Mouse (Mus musculus): ENCODE measurements around the gene Dcdc2b. TPM values are rescaled to one million over a fixed set of nuclear protein-coding genes. Genes with fewer than 3 reads are reported as not detected.

Dcdc2b gene
- polyA plus RNA-seq, 2 experiments: 0.19 to 0.47 TPM

GRCm38 (mm10) chr4:129639221-129639620 lies 25.2 kb upstream of the Dcdc2b start:
- TF ChIP-seq EP300 (IDR thresholded peaks at IDR 0.05; ENCODE audit: low read depth) (no peak), CTCF (IDR thresholded peaks at IDR 0.05; ENCODE audit: low read depth) (no peak)
- ATAC-seq (ENCODE audit: insufficient read depth): no peak
- peaks cover 10 to 18% of the 10 kb centered on the region in 2 experiments for H3K4me1 ChIP-seq (replicated peaks; ENCODE audit: control insufficient read depth in 2 of 2, insufficient read depth in 2 of 2, low read length in 1 of 2)
- H3K4me2 ChIP-seq (ENCODE audit: low read depth): peak overlapping the region; percentile 85
- WGBS (ENCODE audit: insufficient replicate concordance): 84% methylated on average over 15 of the region's 15 CpGs
- no peak overlapping the region for H3K27ac ChIP-seq
- H3K4me3 ChIP-seq (ENCODE audit: insufficient read depth in 1 of 2, low read depth in 2 of 2, low read length in 2 of 2): peak overlapping the region in 1 of 2 experiments; percentile 57; a peak in 3 of 4 replicates
- peaks cover 40% of the 10 kb centered on the region for H3K36me3 ChIP-seq (replicated peaks; ENCODE audit: control insufficient read depth, insufficient read depth, low read depth)
- H3K27me3 ChIP-seq (ENCODE audit: control insufficient read depth, insufficient read depth, low read length): no peaks in the 10 kb centered on the region
- no peaks in the 10 kb centered on the region for H3K9me3 ChIP-seq (ENCODE audit: control insufficient read depth, low read length)
- no peak for DNase-seq (ENCODE audit: low read depth in 3 of 3, low spot score in 3 of 3)
- peak overlapping the region; percentile 74 for H3K9ac ChIP-seq (replicated peaks)

GRCm38 (mm10) chr4:129633852-129634251 lies 19.8 kb upstream of the Dcdc2b start:
- Histone ChIP-seq H3K4me2 (ENCODE audit: low read depth) (peak overlapping the region; percentile 40), H3K27me3 (ENCODE audit: control insufficient read depth, insufficient read depth, low read length) (no peaks in the 10 kb centered on the region), H3K4me3 (ENCODE audit: insufficient read depth in 1 of 2, low read depth in 2 of 2, low read length in 2 of 2) (no peak overlapping the region), H3K36me3 (replicated peaks; ENCODE audit: control insufficient read depth, insufficient read depth, low read depth) (peaks cover 88% of the 10 kb centered on the region), H3K4me1 (replicated peaks; ENCODE audit: control insufficient read depth in 2 of 2, insufficient read depth in 2 of 2, low read length in 1 of 2) (peaks cover 7 to 14% of the 10 kb centered on the region in 2 experiments), H3K27ac (no peak overlapping the region), H3K9me3 (ENCODE audit: control insufficient read depth, low read length) (no peaks in the 10 kb centered on the region), H3K9ac (replicated peaks) (peak overlapping the region; percentile 9; the same call in 1 of the 2 replicates)
- TF ChIP-seq EP300 (IDR thresholded peaks at IDR 0.05; ENCODE audit: low read depth) (0 out of 2 replicates have a peak, but pooled peaks have one; percentile 15), CTCF (IDR thresholded peaks at IDR 0.05; ENCODE audit: low read depth) (no peak)
- DNase-seq (ENCODE audit: low read depth in 3 of 3, low spot score in 3 of 3) (no peak), ATAC-seq (ENCODE audit: insufficient read depth) (peak; percentile 79)
- 34% methylated on average over 6 of the region's 6 CpGs for WGBS (ENCODE audit: insufficient replicate concordance)

GRCm38 (mm10) chr4:129631867-129632266 lies 17.8 kb upstream of the Dcdc2b start:
- Histone ChIP-seq H3K27ac (no peak overlapping the region), H3K36me3 (replicated peaks; ENCODE audit: control insufficient read depth, insufficient read depth, low read depth) (peaks cover 90% of the 10 kb centered on the region), H3K4me2 (ENCODE audit: low read depth) (no peak overlapping the region), H3K9me3 (ENCODE audit: control insufficient read depth, low read length) (no peaks in the 10 kb centered on the region), H3K4me1 (replicated peaks; ENCODE audit: control insufficient read depth in 2 of 2, insufficient read depth in 2 of 2, low read length in 1 of 2) (peaks cover 7 to 14% of the 10 kb centered on the region in 2 experiments), H3K4me3 (ENCODE audit: insufficient read depth in 1 of 2, low read depth in 2 of 2, low read length in 2 of 2) (no peak overlapping the region), H3K27me3 (ENCODE audit: control insufficient read depth, insufficient read depth, low read length) (no peaks in the 10 kb centered on the region), H3K9ac (replicated peaks) (no peak overlapping the region)
- DNase-seq (ENCODE audit: low read depth in 3 of 3, low spot score in 3 of 3) (no peak), ATAC-seq (ENCODE audit: insufficient read depth) (no peak)
- no peak for TF ChIP-seq CTCF (IDR thresholded peaks at IDR 0.05; ENCODE audit: low read depth)
- TF ChIP-seq EP300 (IDR thresholded peaks at IDR 0.05; ENCODE audit: low read depth): no peak
- WGBS (ENCODE audit: insufficient replicate concordance): 85% methylated on average over 12 of the region's 12 CpGs

GRCm38 (mm10) chr4:129630944-129631343 lies 16.9 kb upstream of the Dcdc2b start:
- Histone ChIP-seq H3K36me3 (replicated peaks; ENCODE audit: control insufficient read depth, insufficient read depth, low read depth) (peaks cover 84% of the 10 kb centered on the region), H3K4me2 (ENCODE audit: low read depth) (no peak overlapping the region), H3K27ac (no peak overlapping the region), H3K4me3 (ENCODE audit: insufficient read depth in 1 of 2, low read depth in 2 of 2, low read length in 2 of 2) (no peak overlapping the region), H3K9me3 (ENCODE audit: control insufficient read depth, low read length) (no peaks in the 10 kb centered on the region), H3K4me1 (replicated peaks; ENCODE audit: control insufficient read depth in 2 of 2, insufficient read depth in 2 of 2, low read length in 1 of 2) (peaks cover 7 to 14% of the 10 kb centered on the region in 2 experiments), H3K9ac (replicated peaks) (no peak overlapping the region), H3K27me3 (ENCODE audit: control insufficient read depth, insufficient read depth, low read length) (no peaks in the 10 kb centered on the region)
- DNase-seq (ENCODE audit: low read depth in 3 of 3, low spot score in 3 of 3): no peak
- TF ChIP-seq CTCF (IDR thresholded peaks at IDR 0.05; ENCODE audit: low read depth) (no peak), EP300 (IDR thresholded peaks at IDR 0.05; ENCODE audit: low read depth) (no peak)
- ATAC-seq (ENCODE audit: insufficient read depth): no peak
- 82% methylated on average over 4 of the region's 4 CpGs for WGBS (ENCODE audit: insufficient replicate concordance)

GRCm38 (mm10) chr4:129626035-129626434 lies 12.0 kb upstream of the Dcdc2b start:
- peaks cover 20 to 22% of the 10 kb centered on the region in 2 experiments for H3K4me1 ChIP-seq (replicated peaks; ENCODE audit: control insufficient read depth in 2 of 2, insufficient read depth in 2 of 2, low read length in 1 of 2)
- no peak overlapping the region for H3K4me3 ChIP-seq (ENCODE audit: insufficient read depth in 1 of 2, low read depth in 2 of 2, low read length in 2 of 2)
- peaks cover 44% of the 10 kb centered on the region for H3K36me3 ChIP-seq (replicated peaks; ENCODE audit: control insufficient read depth, insufficient read depth, low read depth)
- no peak overlapping the region for H3K27ac ChIP-seq
- H3K27me3 ChIP-seq (ENCODE audit: control insufficient read depth, insufficient read depth, low read length): no peaks in the 10 kb centered on the region
- DNase-seq (ENCODE audit: low read depth in 3 of 3, low spot score in 3 of 3): no peak
- no peak overlapping the region for H3K4me2 ChIP-seq (ENCODE audit: low read depth)
- 65% methylated on average over 6 of the region's 6 CpGs for WGBS (ENCODE audit: insufficient replicate concordance)
- ATAC-seq (ENCODE audit: insufficient read depth): no peak
- H3K9ac ChIP-seq (replicated peaks): no peak overlapping the region
- H3K9me3 ChIP-seq (ENCODE audit: control insufficient read depth, low read length): no peaks in the 10 kb centered on the region
- no peak for TF ChIP-seq CTCF (IDR thresholded peaks at IDR 0.05; ENCODE audit: low read depth)
- TF ChIP-seq EP300 (IDR thresholded peaks at IDR 0.05; ENCODE audit: low read depth): no peak
